Mouse (Mus musculus) lung, adult 18-20 months (tissue): Measurements from ENCODE around the gene Dnah2.

Experiments
- DNase-seq, 2 experiments: peaks; one replicate each; pipeline ENCODE4 v3.0.0; 2022; ENCODE audit warnings: mixed read lengths in 2 of 2

Dnah2 gene

GRCm38 (mm10) chr11:69549060-69549656 is at the start of gene Dnah2:
Dnah2 (minus strand) TSS chr11:69549110.
- DNase-seq, result no peak

- no peak for DNase-seq
These were observed 45.9 kb upstream of the Dnah2 start for GRCm38 (mm10) chr11:69594853-69595252.

GRCm38 (mm10) chr11:69592799-69593198 is 43.9 kb upstream of the Dnah2 start:
- no peak for DNase-seq

- DNase-seq, result no peak
These were observed 43.2 kb upstream of the Dnah2 start for GRCm38 (mm10) chr11:69591899-69592637.

GRCm38 (mm10) chr11:69591424-69591823 is 42.5 kb upstream of the Dnah2 start:
- DNase-seq, result no peak

- no peak for DNase-seq
These were observed 41.7 kb upstream of the Dnah2 start for GRCm38 (mm10) chr11:69590622-69591021.

- DNase-seq, result no peak
These were observed 40.4 kb upstream of the Dnah2 start for GRCm38 (mm10) chr11:69589207-69589834.

GRCm38 (mm10) chr11:69585718-69586325 is 36.9 kb upstream of the Dnah2 start:
- DNase-seq, result no peak

GRCm38 (mm10) chr11:69584937-69585336 is 36.0 kb upstream of the Dnah2 start:
- no peak for DNase-seq

GRCm38 (mm10) chr11:69584008-69584407 is 35.1 kb upstream of the Dnah2 start:
- no peak for DNase-seq

GRCm38 (mm10) chr11:69582230-69582805 is 33.4 kb upstream of the Dnah2 start:
- DNase-seq, result no peak

GRCm38 (mm10) chr11:69581814-69582213 is 32.9 kb upstream of the Dnah2 start:
- no peak for DNase-seq

- DNase-seq, result peak; percentile 92 to 95
These were observed 32.3 kb upstream of the Dnah2 start for GRCm38 (mm10) chr11:69581147-69581688.

- no peak for DNase-seq
These were observed 31.7 kb upstream of the Dnah2 start for GRCm38 (mm10) chr11:69580572-69581146.

- DNase-seq, result peak; percentile 94 to 95
These were observed 31.2 kb upstream of the Dnah2 start, which contains the start of the genes Wrap53 and Trp53 for GRCm38 (mm10) chr11:69580091-69580514. Wrap53 (minus strand) TSS chr11:69580255. Trp53 (plus strand) TSS chr11:69580359.

GRCm38 (mm10) chr11:69579128-69580017 is 30.5 kb upstream of the Dnah2 start:
- peak; percentile 96 to 98 for DNase-seq

- peak in 1 of 2 experiments; percentile 15 for DNase-seq
These were observed 29.4 kb upstream of the Dnah2 start for GRCm38 (mm10) chr11:69578301-69578700.

GRCm38 (mm10) chr11:69576307-69576706 is 27.4 kb upstream of the Dnah2 start:
- no peak for DNase-seq

GRCm38 (mm10) chr11:69575220-69575619 is 26.3 kb upstream of the Dnah2 start:
- DNase-seq, result no peak

- DNase-seq, result no peak
These were observed 16.2 kb upstream of the Dnah2 start for GRCm38 (mm10) chr11:69565131-69565530.

GRCm38 (mm10) chr11:69564391-69564790 is 15.5 kb upstream of the Dnah2 start:
- no peak for DNase-seq
